Mouse (Mus musculus) frontal cortex, adult 2 months (tissue): ENCODE data around the gene Gm45785. TPM values are rescaled to one million over a fixed set of nuclear protein-coding genes. Genes with fewer than 3 reads are reported as not detected.

Source experiments
- DNase-seq, 2 experiments: peaks; one replicate each; pipeline ENCODE4 v3.0.0; 2022; ENCODE audit warnings: low spot score in 1 of 2; ENCODE audit errors: extremely low spot score in 1 of 2
- polyA plus RNA-seq: library from polyadenylated mRNA; depleted of rRNA; stranded (reverse); fragments of >200 nt; gene quantifications from 2 replicates; pipeline ENCODE4 v1.2.3, GENCODE M21; 2012

Gene Gm45785
- polyA plus RNA-seq, 1 experiment: 0.16 TPM

GRCm38 (mm10) chr7:140858746-140859145, 2.6 kb upstream of the Gm45785 start:
- DNase-seq: no peak

GRCm38 (mm10) chr7:140857550-140858505, 1.7 kb upstream of the Gm45785 start, which contains the start of gene Bet1l:
Gene Bet1l (minus strand): TSS chr7:140857577.
- DNase-seq: no peak

- DNase-seq: peak; percentile 81 to 90
Measured at GRCm38 (mm10) chr7:140856785-140857549, 836 bp upstream of the Gm45785 start, which contains the start of gene Ric8a. Gene Ric8a (plus strand): TSS chr7:140856957.

- no peak for DNase-seq
Measured at GRCm38 (mm10) chr7:140855181-140855580, 950 bp downstream of the Gm45785 start.

- no peak for DNase-seq
Measured at GRCm38 (mm10) chr7:140854483-140854882, 1.6 kb downstream of the Gm45785 start.

- DNase-seq: no peak
Measured at GRCm38 (mm10) chr7:140853386-140853785, 2.7 kb downstream of the Gm45785 start.

- DNase-seq: no peak
Measured at GRCm38 (mm10) chr7:140851916-140852315, 4.2 kb downstream of the Gm45785 start.

GRCm38 (mm10) chr7:140848591-140848990, 7.5 kb downstream of the Gm45785 start:
- no peak for DNase-seq

- DNase-seq: no peak
Measured at GRCm38 (mm10) chr7:140847755-140848580, 8.2 kb downstream of the Gm45785 start, which contains the start of gene Odf3. Gene Odf3 (plus strand): TSS chr7:140847805.

GRCm38 (mm10) chr7:140846676-140847075, 9.5 kb downstream of the Gm45785 start:
- no peak for DNase-seq

GRCm38 (mm10) chr7:140845683-140846082, 10.4 kb downstream of the Gm45785 start:
- DNase-seq: no peak

GRCm38 (mm10) chr7:140844905-140845665, 11.0 kb downstream of the Gm45785 start, which contains the start of gene Scgb1c1:
Gene Scgb1c1 (plus strand): TSS chr7:140845547.
- DNase-seq: peak; percentile 65 to 95

GRCm38 (mm10) chr7:140843806-140844205, 12.3 kb downstream of the Gm45785 start:
- no peak for DNase-seq

- no peak for DNase-seq
Measured at GRCm38 (mm10) chr7:140840750-140841735, 15.1 kb downstream of the Gm45785 start.

- no peak for DNase-seq
Measured at GRCm38 (mm10) chr7:140839556-140839955, 16.6 kb downstream of the Gm45785 start.

- peak in 1 of 2 experiments; percentile 64 for DNase-seq
Measured at GRCm38 (mm10) chr7:140836243-140837115, 19.7 kb downstream of the Gm45785 start.

- DNase-seq: no peak
Measured at GRCm38 (mm10) chr7:140835758-140836087, 20.4 kb downstream of the Gm45785 start.
